Mouse (Mus musculus) frontal cortex, postnatal 14 days (tissue): ENCODE results near the gene Mllt3.
"Not testable (repeated sequence)": the region's sequence is repeated elsewhere in the genome, so short reads cannot be mapped to it uniquely, and the experiment has no call there.

Source experiments
- DNase-seq, 2 experiments: peaks; one replicate each; pipeline ENCODE4 v3.0.0; 2022; ENCODE audit warnings: low spot score in 2 of 2

Mllt3 gene

GRCm38 (mm10) chr4:88012774-88013173 is 20.4 kb downstream of the Mllt3 start:
- no peak for DNase-seq

- DNase-seq: no peak
Observed at GRCm38 (mm10) chr4:88011870-88012572, 21.1 kb downstream of the Mllt3 start.

- DNase-seq: no peak
Observed at GRCm38 (mm10) chr4:88010441-88010840, 22.7 kb downstream of the Mllt3 start.

GRCm38 (mm10) chr4:88005801-88006200 is 27.4 kb downstream of the Mllt3 start:
- no peak for DNase-seq

DNA sequence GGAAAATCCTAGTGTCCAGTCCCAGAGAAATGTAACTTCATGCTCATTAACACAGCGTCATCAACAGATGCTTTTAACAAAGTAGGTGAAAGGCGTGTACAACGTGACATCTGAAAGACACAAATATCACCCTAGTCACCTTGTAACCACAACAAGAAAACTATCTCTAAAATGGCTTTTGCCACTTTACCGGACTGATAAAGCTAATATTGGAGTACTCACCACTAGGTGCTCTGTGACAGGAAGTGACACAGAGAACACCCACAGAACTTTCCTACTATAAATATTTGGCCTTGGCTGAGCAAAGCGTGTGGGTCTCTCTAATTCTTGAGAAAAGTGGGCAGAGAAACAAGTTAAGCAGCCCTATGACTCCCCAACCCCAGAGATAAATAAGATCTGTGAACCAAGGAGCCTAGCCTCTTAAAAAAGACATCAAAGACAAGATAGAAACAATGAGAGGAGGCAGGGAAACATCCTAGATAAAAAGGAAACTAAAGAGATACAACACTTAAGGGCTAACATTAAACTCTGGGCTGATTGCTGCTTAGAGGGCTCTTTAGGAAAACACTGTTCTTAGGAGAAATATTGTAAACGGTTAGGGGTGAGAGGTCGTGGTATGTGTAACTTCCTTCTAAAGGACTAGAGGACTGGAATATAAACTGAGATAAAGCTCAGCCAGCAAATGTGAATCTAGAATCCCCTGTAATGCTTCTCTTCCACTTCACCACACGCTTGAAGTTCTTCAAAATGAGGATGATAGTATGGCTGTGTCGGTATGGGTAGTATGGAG is 29.8 kb downstream of the Mllt3 start:
- DNase-seq: no peak

- no peak for DNase-seq
Observed at GRCm38 (mm10) chr4:87991710-87992109, 41.5 kb downstream of the Mllt3 start.

- no peak for DNase-seq
Observed at GRCm38 (mm10) chr4:87990940-87991339, 42.2 kb downstream of the Mllt3 start.

GRCm38 (mm10) chr4:87985281-87985680 is 47.9 kb downstream of the Mllt3 start:
- no peak for DNase-seq

DNA sequence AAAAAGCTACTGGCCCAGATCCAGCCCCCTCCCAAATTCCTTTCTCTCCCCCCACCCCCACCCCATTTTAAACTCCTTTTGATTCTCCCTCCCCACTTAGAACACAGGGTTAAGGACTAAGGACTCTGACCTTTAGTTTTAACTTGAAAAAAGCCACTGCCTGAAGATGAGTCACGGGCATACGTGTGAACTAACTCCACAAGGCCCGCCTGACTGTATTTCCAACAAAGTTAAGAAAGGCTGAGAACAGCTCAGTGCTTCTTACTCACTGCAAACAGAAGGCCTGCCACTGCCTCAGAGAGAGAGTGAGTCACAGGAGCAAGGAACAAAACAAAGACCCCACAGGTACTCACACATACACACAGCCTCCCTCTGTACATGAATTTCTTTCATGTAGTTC is 48.6 kb downstream of the Mllt3 start:
- no peak for DNase-seq

- DNase-seq: no peak
Observed at GRCm38 (mm10) chr4:87984091-87984490, 49.1 kb downstream of the Mllt3 start.

DNA sequence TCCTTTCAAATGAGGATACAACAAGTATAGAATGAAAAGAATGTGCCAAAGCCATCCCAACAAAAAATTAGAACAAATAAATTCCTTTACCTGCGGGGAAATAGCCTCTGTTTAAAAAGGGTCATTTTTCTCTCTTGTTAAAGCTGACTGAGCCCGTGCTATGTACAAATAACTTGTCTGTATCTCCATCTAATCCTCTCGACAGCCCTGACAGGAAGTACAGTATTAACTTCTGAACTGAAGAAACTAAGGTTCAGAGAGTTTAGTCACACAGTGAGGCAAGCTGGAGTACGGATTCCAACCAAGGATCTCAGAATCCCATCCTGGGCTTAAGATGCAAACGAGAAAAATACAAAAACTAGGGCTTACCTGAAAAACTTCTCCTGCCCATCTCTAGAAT is 50.6 kb downstream of the Mllt3 start:
- no peak for DNase-seq

- no peak for DNase-seq
Observed at GRCm38 (mm10) chr4:87977820-87978448, 55.2 kb downstream of the Mllt3 start.

DNA sequence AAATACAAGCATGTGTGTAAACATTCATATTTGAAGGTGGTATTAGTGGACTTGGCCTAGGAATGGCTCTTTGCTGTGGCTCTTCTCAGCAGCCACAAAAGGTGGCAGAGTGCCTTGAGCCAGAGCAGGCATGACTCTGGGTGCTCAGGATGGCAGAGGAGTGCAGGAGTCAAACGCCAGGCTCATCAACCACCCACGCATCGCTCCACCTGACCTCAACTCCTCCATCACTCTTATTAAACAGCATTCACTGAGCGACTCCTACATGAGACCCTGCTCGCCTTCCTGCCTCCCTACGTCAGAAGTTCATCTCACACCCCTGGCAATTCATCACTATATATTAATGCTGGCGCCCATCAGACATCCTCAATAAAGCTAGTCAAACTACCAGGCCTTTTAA is 67.3 kb downstream of the Mllt3 start:
- no peak for DNase-seq

DNA sequence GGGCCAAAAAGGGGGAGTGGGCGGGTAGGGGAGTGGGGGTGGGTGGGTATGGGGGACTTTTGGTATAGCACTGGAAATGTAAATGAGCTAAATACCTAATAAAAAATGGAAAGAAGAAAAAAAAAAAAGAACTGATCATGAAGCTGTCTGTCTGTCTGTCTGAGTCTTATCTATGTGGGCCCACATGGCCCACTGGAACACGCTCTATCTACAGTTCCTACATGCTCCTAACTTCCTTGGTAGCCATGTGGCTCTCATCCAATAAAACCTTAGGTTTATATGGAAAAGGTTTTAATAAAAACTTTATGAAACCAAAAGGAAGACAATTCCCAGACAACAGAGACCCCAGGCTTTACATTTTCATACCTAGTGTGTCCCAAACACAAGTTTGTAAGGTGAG is 68.3 kb downstream of the Mllt3 start:
- not testable (repeated sequence) for DNase-seq

DNA sequence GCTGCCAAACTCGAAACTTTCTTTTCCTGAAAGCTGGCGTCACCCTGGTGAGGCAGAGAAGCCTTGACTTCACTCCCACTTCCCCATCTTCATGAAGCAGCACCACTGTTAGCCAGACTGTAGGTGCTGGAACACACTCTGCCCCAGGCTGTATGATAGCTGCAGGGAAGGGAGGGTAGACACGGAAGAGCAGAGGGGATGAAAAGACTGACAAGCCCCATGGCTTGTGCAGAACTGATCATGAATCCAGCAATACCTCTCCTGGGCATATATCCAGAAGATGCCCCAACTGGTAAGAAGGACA is 69.4 kb downstream of the Mllt3 start:
- DNase-seq: no peak

- no peak for DNase-seq
Observed at GRCm38 (mm10) chr4:87963055-87963772, 70.0 kb downstream of the Mllt3 start.

GRCm38 (mm10) chr4:87961872-87962271 is 71.3 kb downstream of the Mllt3 start:
- no peak for DNase-seq

DNA sequence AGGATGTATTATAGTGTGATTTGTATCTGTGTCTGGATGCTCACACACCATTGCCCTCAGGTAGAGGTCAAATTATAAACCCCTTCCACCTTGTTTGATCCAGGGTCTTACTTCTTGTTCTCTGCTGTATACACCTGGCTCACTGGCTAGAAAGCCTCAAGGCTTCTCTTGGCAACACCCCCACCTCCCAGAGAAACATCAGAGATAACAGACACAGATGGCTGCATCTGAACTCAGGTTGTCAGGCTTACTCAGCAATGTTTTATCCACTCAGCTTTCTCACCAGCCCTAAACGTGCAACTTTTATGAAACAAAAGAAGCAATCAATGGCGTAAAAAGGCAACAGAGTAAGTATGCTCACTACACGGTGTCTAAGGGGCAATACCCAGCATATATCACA is 75.3 kb downstream of the Mllt3 start:
- DNase-seq: no peak

- DNase-seq: no peak
Observed at GRCm38 (mm10) chr4:87957198-87957597, 76.0 kb downstream of the Mllt3 start.

- no peak for DNase-seq
Observed at GRCm38 (mm10) chr4:87955132-87955531, 78.0 kb downstream of the Mllt3 start.

GRCm38 (mm10) chr4:87954421-87955083 is 78.6 kb downstream of the Mllt3 start:
- DNase-seq: peak in 1 of 2 experiments; percentile 19

DNA sequence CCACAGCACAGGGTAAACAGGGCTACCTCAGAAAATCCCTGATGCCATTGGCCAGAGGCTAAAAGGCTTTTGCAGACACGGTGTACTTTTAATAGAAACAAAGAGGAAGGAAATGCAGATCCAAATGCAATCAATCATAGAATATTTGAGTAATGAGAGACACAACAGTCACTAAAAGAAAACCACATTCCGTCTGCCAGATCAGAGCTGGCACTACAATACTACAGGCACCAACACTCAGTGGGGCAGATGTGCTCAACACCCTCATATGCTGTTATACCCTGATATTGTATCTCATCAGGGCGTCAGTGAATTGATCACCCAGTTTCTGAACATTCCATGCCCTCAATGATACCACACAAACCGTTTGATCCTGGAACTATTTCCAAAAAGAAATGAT is 79.4 kb downstream of the Mllt3 start:
- no peak for DNase-seq
